Mouse (Mus musculus) limb, embryonic 14.5 days (tissue): ENCODE measurements at regions not wholly inside any gene's neighbourhood (a gene's known extent, or its start where the extent isn't known, plus 50 kb on each side); places are given as distances from the start of the nearest gene placed in this dataset.
A peak's percentile ranks its signal among the peaks of the same experiment; 100 is the strongest.

Source experiments
- ATAC-seq: fragments of 200-750 bp; cut with Nextera tagmentation; 2 replicates; pipeline ENCODE4 v1.8.0; 2017; ENCODE audit warnings: low read depth, moderate number of reproducible peaks, moderate TSS enrichment; ENCODE audit not compliant: low FRiP score
- DNase-seq: peaks from one replicate; pipeline ENCODE4 v3.0.0-alpha.2; 2015; ENCODE audit warnings: low spot score
- H3K27ac ChIP-seq: fragments of 300-500 bp; sonication (generic); replicated peaks from 2 replicates; pipeline ENCODE4 v1.5.1; 2014; ENCODE audit warnings: low read depth, mild to moderate bottlenecking, low read length, moderate library complexity, mixed read lengths
- H3K27me3 ChIP-seq: fragments of 300-500 bp; sonication (generic); 2 replicates; pipeline ENCODE4 v1.6.1; 2014; ENCODE audit warnings: low read length, mixed read lengths; ENCODE audit not compliant: control insufficient read depth, insufficient read depth
- H3K36me3 ChIP-seq: fragments of 300-500 bp; sonication (generic); 2 replicates; pipeline ENCODE4 v1.6.1; 2014; ENCODE audit warnings: mild to moderate bottlenecking, low read length, moderate library complexity, mixed read lengths; ENCODE audit not compliant: control insufficient read depth, insufficient read depth
- H3K4me1 ChIP-seq: fragments of 300-500 bp; sonication (generic); 2 replicates; pipeline ENCODE4 v1.6.1; 2014; ENCODE audit warnings: antibody characterized with exemption, low read length, mixed read lengths; ENCODE audit not compliant: control insufficient read depth, insufficient read depth
- H3K4me2 ChIP-seq: fragments of 300-500 bp; sonication (generic); replicated peaks from 2 replicates; pipeline ENCODE4 v1.6.1; 2014; ENCODE audit warnings: low read depth, mild to moderate bottlenecking, low read length, moderate library complexity; ENCODE audit not compliant: severe bottlenecking
- H3K4me3 ChIP-seq: fragments of 300-500 bp; sonication (generic); replicated peaks from 2 replicates; pipeline ENCODE4 v1.5.1; 2014; ENCODE audit warnings: low read length
- H3K9ac ChIP-seq: fragments of 300-500 bp; sonication (generic); 2 replicates; pipeline ENCODE4 v1.6.1; 2014; ENCODE audit warnings: mild to moderate bottlenecking, low read depth, low read length, moderate library complexity; ENCODE audit not compliant: severe bottlenecking
- H3K9me3 ChIP-seq: fragments of 300-500 bp; sonication (generic); 2 replicates; pipeline ENCODE4 v1.6.1; 2016; ENCODE audit warnings: low read length; ENCODE audit not compliant: control insufficient read depth
- POLR2A ChIP-seq: fragments of 200-500 bp; IDR thresholded peaks from 2 replicates; pipeline ENCODE4 v1.8.0; 2012; ENCODE audit warnings: inconsistent platforms, mild to moderate bottlenecking, moderate library complexity, borderline replicate concordance; ENCODE audit not compliant: insufficient read depth, insufficient read length; ENCODE audit errors: extremely low read depth
- WGBS: fragments of 180-500 bp; shearing (Covaris S2); extraction: QIAGEN DNeasy Blood & Tissue Kit; methylation state at CpG from one replicate; pipeline ENCODE4 v1.1.7; 2014; 5-methylcytosine and 5-hydroxymethylcytosine counted together

GRCm38 (mm10) chr12:79886494-79886893, 226.3 kb downstream of the Zfp36l1 start:
- no peaks in the 10 kb centered on the region for H3K27me3 ChIP-seq
- no peak for DNase-seq
- H3K4me1 ChIP-seq, result peaks cover 35% of the 10 kb centered on the region
- peak overlapping the region; percentile 59 for H3K27ac ChIP-seq
- 69% methylated on average over 3 of the region's 3 CpGs for WGBS
- TF ChIP-seq POLR2A, result no peak
- no peak overlapping the region for H3K4me3 ChIP-seq
- H3K9ac ChIP-seq, result no peak overlapping the region
- ATAC-seq, result no peak
- H3K4me2 ChIP-seq, result no peak overlapping the region
- no peaks in the 10 kb centered on the region for H3K9me3 ChIP-seq
- H3K36me3 ChIP-seq, result no peaks in the 10 kb centered on the region

GRCm38 (mm10) chr12:79885286-79885685, 227.5 kb downstream of the Zfp36l1 start:
- no peak overlapping the region for H3K27ac ChIP-seq
- DNase-seq, result no peak
- H3K27me3 ChIP-seq, result no peaks in the 10 kb centered on the region
- no peak overlapping the region for H3K4me2 ChIP-seq
- peaks cover 37% of the 10 kb centered on the region for H3K4me1 ChIP-seq
- no peak overlapping the region for H3K9ac ChIP-seq
- no peaks in the 10 kb centered on the region for H3K9me3 ChIP-seq
- 83% methylated on average over 2 of the region's 2 CpGs for WGBS
- H3K36me3 ChIP-seq, result no peaks in the 10 kb centered on the region
- no peak overlapping the region for H3K4me3 ChIP-seq
- TF ChIP-seq POLR2A, result no peak
- ATAC-seq, result no peak

- no peaks in the 10 kb centered on the region for H3K27me3 ChIP-seq
- H3K4me2 ChIP-seq, result no peak overlapping the region
- WGBS, result 87% methylated on average over 4 of the region's 4 CpGs
- H3K9me3 ChIP-seq, result no peaks in the 10 kb centered on the region
- H3K36me3 ChIP-seq, result no peaks in the 10 kb centered on the region
- H3K4me1 ChIP-seq, result peaks cover 53% of the 10 kb centered on the region
- H3K27ac ChIP-seq, result no peak overlapping the region
- no peak for TF ChIP-seq POLR2A
- no peak for ATAC-seq
- no peak overlapping the region for H3K9ac ChIP-seq
- no peak overlapping the region for H3K4me3 ChIP-seq
- no peak for DNase-seq
Measured at GRCm38 (mm10) chr12:79883651-79884050, 229.2 kb downstream of the Zfp36l1 start.

GRCm38 (mm10) chr12:79880751-79881261, 232.0 kb downstream of the Zfp36l1 start:
- ATAC-seq (peak; percentile 11; the same call in 1 of the 2 replicates), DNase-seq (peak; percentile 46)
- WGBS, result 42% methylated on average over 18 of the region's 18 CpGs
- H3K4me3 ChIP-seq, result no peak overlapping the region
- no peak for TF ChIP-seq POLR2A
- H3K9ac ChIP-seq, result no peak overlapping the region
- H3K4me2 ChIP-seq, result no peak overlapping the region
- H3K36me3 ChIP-seq, result no peaks in the 10 kb centered on the region
- peaks cover 48% of the 10 kb centered on the region for H3K4me1 ChIP-seq
- H3K27ac ChIP-seq, result peak overlapping the region; percentile 80
- H3K27me3 ChIP-seq, result no peaks in the 10 kb centered on the region
- no peaks in the 10 kb centered on the region for H3K9me3 ChIP-seq

GRCm38 (mm10) chr12:79880346-79880745, 232.5 kb downstream of the Zfp36l1 start:
- Histone ChIP-seq H3K27ac (peak overlapping the region; percentile 80), H3K4me1 (peaks cover 44% of the 10 kb centered on the region), H3K9me3 (no peaks in the 10 kb centered on the region), H3K4me3 (no peak overlapping the region), H3K4me2 (no peak overlapping the region), H3K9ac (no peak overlapping the region), H3K27me3 (no peaks in the 10 kb centered on the region), H3K36me3 (no peaks in the 10 kb centered on the region)
- TF ChIP-seq POLR2A, result no peak
- 30% methylated on average over 4 of the region's 4 CpGs for WGBS
- peak; percentile 65 for DNase-seq
- peak; percentile 2; the same call in 1 of the 2 replicates for ATAC-seq

GRCm38 (mm10) chr12:79879918-79880273, 232.9 kb downstream of the Zfp36l1 start:
- no peaks in the 10 kb centered on the region for H3K9me3 ChIP-seq
- no peak overlapping the region for H3K9ac ChIP-seq
- H3K27ac ChIP-seq, result peak overlapping the region; percentile 80
- no peaks in the 10 kb centered on the region for H3K27me3 ChIP-seq
- no peak for TF ChIP-seq POLR2A
- ATAC-seq, result 0 out of 2 replicates have a peak, but pooled peaks have one; percentile 13
- H3K36me3 ChIP-seq, result no peaks in the 10 kb centered on the region
- 22% methylated on average over 9 of the region's 9 CpGs for WGBS
- no peak overlapping the region for H3K4me3 ChIP-seq
- H3K4me2 ChIP-seq, result no peak overlapping the region
- H3K4me1 ChIP-seq, result peaks cover 43% of the 10 kb centered on the region
- no peak for DNase-seq
